Mouse (Mus musculus): ENCODE measurements around the gene Enho.

DNA sequence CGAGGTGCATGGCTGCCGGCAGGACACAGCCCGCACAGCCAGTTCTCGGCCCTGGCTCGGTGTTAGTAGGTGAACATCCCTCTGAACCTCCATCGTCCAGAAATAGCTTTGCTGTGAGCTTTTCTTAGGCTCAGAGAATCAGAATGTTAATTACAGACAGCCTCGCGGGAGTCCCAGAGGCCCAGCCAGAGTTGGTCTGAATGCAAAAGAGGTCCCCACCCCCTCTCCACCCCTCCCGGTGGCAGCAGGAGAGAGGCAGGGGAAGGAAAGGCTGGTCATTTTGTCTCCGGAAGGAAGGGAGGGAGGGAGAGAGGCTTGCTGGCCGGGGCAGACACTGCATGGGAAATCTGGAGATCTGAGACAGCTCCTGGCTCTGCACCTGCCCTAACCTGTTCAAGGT, 8.7 kb downstream of the Enho start:
- TF ChIP-seq FLI1 (IDR thresholded peaks at IDR 0.05; ENCODE audit: low read length) (no peak), GATA1 (IDR thresholded peaks at IDR 0.05; ENCODE audit: borderline replicate concordance, low read length) (no peak)

Measured in megakaryocyte, embryonic 14.5 days (primary cell).